Mouse (Mus musculus) G1E (cell line): ENCODE data around the gene Ghsr.

Experiments used
- CTCF ChIP-seq: IDR thresholded peaks from 2 replicates; pipeline ENCODE4 v1.5.1; 2012; ENCODE audit warnings: low read depth, low read length, inconsistent platforms, mixed read lengths
- POLR2AphosphoS5 ChIP-seq: IDR thresholded peaks from 2 replicates; pipeline ENCODE4 v1.6.1; 2012; ENCODE audit warnings: low read depth, low read length, inconsistent platforms; ENCODE audit not compliant: insufficient replicate concordance
- TAL1 ChIP-seq: conservative IDR thresholded peaks from 2 replicates; pipeline ENCODE4 v1.6.1; 2012; ENCODE audit warnings: low read depth, low read length, inconsistent platforms, mixed read lengths

GRCm38 (mm10) chr3:27374396-27374795 is 3.2 kb downstream of the Ghsr start:
- no peak for TF ChIP-seq CTCF
- TF ChIP-seq TAL1: no peak
- TF ChIP-seq POLR2AphosphoS5: no peak
